Mouse (Mus musculus): Measurements from ENCODE around the gene Pnpla3. TPM values are rescaled to one million over a fixed set of nuclear protein-coding genes. Genes with fewer than 3 reads are reported as not detected.

Pnpla3 gene
- total RNA-seq, 2 experiments from 2014 or later = not detected

Other genes starting within 250 kb of the Pnpla3 start
- not detected in 2 replicates for gene Efcab6, start 102.5 kb upstream of the Pnpla3 start, total RNA-seq (2015; ENCODE audit: low replicate concordance)
- not detected in 2 replicates for gene Efcab6, start 102.5 kb upstream of the Pnpla3 start, total RNA-seq (2017; ENCODE audit: low replicate concordance)
- not detected in 2 replicates for gene Sult4a1, start 62.1 kb upstream of the Pnpla3 start, total RNA-seq (2015; ENCODE audit: low replicate concordance)
- gene Sult4a1, start 62.1 kb upstream of the Pnpla3 start, total RNA-seq (2017; ENCODE audit: low replicate concordance) = not detected in 2 replicates
- not detected in 2 replicates for gene Pnpla5, start 44.7 kb upstream of the Pnpla3 start, total RNA-seq (2015; ENCODE audit: low replicate concordance)
- not detected in 2 replicates for gene Pnpla5, start 44.7 kb upstream of the Pnpla3 start, total RNA-seq (2017; ENCODE audit: low replicate concordance)
- gene Samm50, start 24.4 kb downstream of the Pnpla3 start, total RNA-seq (2015; ENCODE audit: low replicate concordance) = 9.0 and 12.6 TPM in 2 replicates
- 4.1 and 18.0 TPM in 2 replicates for gene Samm50, start 24.4 kb downstream of the Pnpla3 start, total RNA-seq (2017; ENCODE audit: low replicate concordance)
- gene Parvb, start 64.2 kb downstream of the Pnpla3 start, total RNA-seq (2015; ENCODE audit: low replicate concordance) = 87.9 and 89.7 TPM in 2 replicates
- gene Parvb, start 64.2 kb downstream of the Pnpla3 start, total RNA-seq (2017; ENCODE audit: low replicate concordance) = 26.2 and 32.4 TPM in 2 replicates
- 27.4 and 29.3 TPM in 2 replicates for gene Parvg, start 156.2 kb downstream of the Pnpla3 start, total RNA-seq (2015; ENCODE audit: low replicate concordance)
- 22.2 and 31.4 TPM in 2 replicates for gene Parvg, start 156.2 kb downstream of the Pnpla3 start, total RNA-seq (2017; ENCODE audit: low replicate concordance)

Data from erythroid progenitor cell, adult 5-6 weeks (primary cell).